Mouse (Mus musculus) cortical plate, adult 2 months (tissue): ENCODE measurements around the gene Gast. TPM values are rescaled to one million over a fixed set of nuclear protein-coding genes. Genes with fewer than 3 reads are reported as not detected.
A peak's percentile ranks its signal among the peaks of the same experiment; 100 is the strongest.
"Not testable (repeated sequence)": the region's sequence is repeated elsewhere in the genome, so short reads cannot be mapped to it uniquely, and the experiment has no call there.

Experiments
- H3K27ac ChIP-seq: fragments of 200-500 bp; 2 replicates; pipeline ENCODE4 v1.5.1; 2012; ENCODE audit warnings: low read length, control low read depth, inconsistent platforms; ENCODE audit not compliant: insufficient read depth
- H3K4me1 ChIP-seq: fragments of 200-500 bp; 2 replicates; pipeline ENCODE4 v1.6.1; 2011; ENCODE audit warnings: low read length; ENCODE audit not compliant: control insufficient read depth, insufficient read depth
- H3K4me3 ChIP-seq: fragments of 200-500 bp; 2 replicates; pipeline ENCODE4 v1.5.1; 2011; ENCODE audit warnings: mild to moderate bottlenecking, low read length, control low read depth; ENCODE audit not compliant: insufficient read depth
- CTCF ChIP-seq: fragments of 200-500 bp; IDR thresholded peaks from 2 replicates; pipeline ENCODE4 v1.5.1; 2011; ENCODE audit warnings: mild to moderate bottlenecking, control low read depth, low read length; ENCODE audit not compliant: insufficient read depth; ENCODE audit errors: extremely low read depth
- POLR2A ChIP-seq: fragments of 200-500 bp; IDR thresholded peaks from 2 replicates; pipeline ENCODE4 v1.6.1; 2011; ENCODE audit warnings: mild to moderate bottlenecking, low read length, control low read depth; ENCODE audit not compliant: insufficient read depth; ENCODE audit errors: extremely low read depth
- polyA plus RNA-seq: library from polyadenylated mRNA; depleted of rRNA; stranded (reverse); fragments of >200 nt; gene quantifications from 2 replicates; pipeline ENCODE4 v1.2.3, GENCODE M21; 2012

The Gast gene
- polyA plus RNA-seq, 1 experiment = 0.33 TPM

- no peak overlapping the region for H3K4me3 ChIP-seq
- no peaks in the 10 kb centered on the region; the same call in 1 of the 2 replicates for H3K4me1 ChIP-seq
- H3K27ac ChIP-seq = no peak overlapping the region
- TF ChIP-seq CTCF (no peak), POLR2A (no peak)
These were observed 23.2 kb downstream of the Gast start for GRCm38 (mm10) chr11:100357408-100357807.

- no peak for TF ChIP-seq CTCF
- TF ChIP-seq POLR2A = no peak
- Histone ChIP-seq H3K4me3 (no peak overlapping the region), H3K27ac (no peak overlapping the region), H3K4me1 (no peaks in the 10 kb centered on the region)
These were observed 26.0 kb downstream of the Gast start for GRCm38 (mm10) chr11:100360175-100360574.

DNA sequence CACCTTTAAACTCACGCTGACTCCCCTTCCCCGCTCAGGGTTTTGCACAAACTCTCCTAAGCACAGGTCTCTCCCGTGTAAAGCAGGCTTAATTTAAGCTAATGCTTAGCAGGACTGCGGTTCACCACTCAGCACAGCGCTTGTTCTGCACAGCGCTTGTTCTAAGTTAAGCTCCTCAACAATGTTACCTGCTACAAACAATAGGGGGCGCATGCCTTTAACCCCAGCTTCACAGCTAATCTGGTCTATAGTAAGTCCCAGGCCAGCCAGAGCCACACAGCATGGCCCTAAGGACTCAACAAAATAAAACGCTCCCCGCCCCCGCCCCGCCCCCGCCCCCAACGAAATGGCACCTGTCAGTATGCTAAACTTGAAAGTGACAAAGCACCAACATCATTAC, 26.9 kb downstream of the Gast start:
- H3K4me1 ChIP-seq, H3K27ac ChIP-seq, H3K4me3 ChIP-seq: not testable (repeated sequence)

GRCm38 (mm10) chr11:100362209-100362978, 28.2 kb downstream of the Gast start:
- no peak for TF ChIP-seq POLR2A
- peak; percentile 96 for TF ChIP-seq CTCF
- Histone ChIP-seq H3K4me1 (no peaks in the 10 kb centered on the region), H3K27ac (no peak overlapping the region), H3K4me3 (no peak overlapping the region)

GRCm38 (mm10) chr11:100362979-100363562, 28.9 kb downstream of the Gast start:
- no peak overlapping the region for H3K4me3 ChIP-seq
- no peak overlapping the region for H3K27ac ChIP-seq
- TF ChIP-seq POLR2A = no peak
- peak; percentile 68 for TF ChIP-seq CTCF
- no peaks in the 10 kb centered on the region for H3K4me1 ChIP-seq

- TF ChIP-seq POLR2A (no peak), CTCF (no peak)
- H3K4me3 ChIP-seq = no peak overlapping the region
- no peak overlapping the region for H3K27ac ChIP-seq
- H3K4me1 ChIP-seq = peaks cover 6% of the 10 kb centered on the region
These were observed 34.9 kb downstream of the Gast start for GRCm38 (mm10) chr11:100369145-100369544.

- H3K4me3 ChIP-seq = no peak overlapping the region
- TF ChIP-seq CTCF (no peak), POLR2A (no peak)
- no peak overlapping the region for H3K27ac ChIP-seq
- H3K4me1 ChIP-seq = peaks cover 6% of the 10 kb centered on the region
These were observed 35.6 kb downstream of the Gast start for GRCm38 (mm10) chr11:100369822-100370221.

DNA sequence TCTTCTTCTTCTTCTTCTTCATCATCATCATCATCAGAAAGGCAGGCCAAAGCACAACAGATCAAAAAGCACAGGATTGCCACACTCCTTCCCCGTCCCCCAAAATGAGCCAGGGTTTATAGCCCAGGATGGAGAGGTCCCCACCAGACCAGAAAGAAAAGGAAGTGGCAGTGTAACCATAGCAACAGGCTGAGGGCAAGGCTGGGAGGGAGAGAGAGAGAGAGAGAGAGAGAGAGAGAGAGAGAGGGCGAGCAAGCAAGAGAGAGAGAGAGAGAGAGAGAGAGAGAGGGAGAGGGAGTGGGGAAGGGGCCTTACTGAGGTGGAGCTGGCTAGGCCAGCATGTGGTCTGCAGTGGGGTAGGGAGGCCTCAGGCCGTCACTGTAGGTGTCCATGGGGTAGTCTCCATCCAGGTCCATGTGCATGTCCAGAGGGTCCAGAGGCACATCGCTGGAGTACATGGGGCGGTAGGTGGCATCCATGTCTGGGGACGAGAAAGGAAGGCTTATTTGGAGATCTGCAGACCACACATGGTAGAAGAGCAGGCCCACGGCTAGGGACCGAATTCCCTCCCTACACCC, 37.9 kb downstream of the Gast start:
- Histone ChIP-seq H3K27ac (no peak overlapping the region), H3K4me1 (peaks cover 6% of the 10 kb centered on the region)
- TF ChIP-seq CTCF = no peak
- TF ChIP-seq POLR2A = no peak

GRCm38 (mm10) chr11:100375127-100375526, 40.9 kb downstream of the Gast start:
- Histone ChIP-seq H3K4me1 (peaks cover 6% of the 10 kb centered on the region), H3K4me3 (no peak overlapping the region), H3K27ac (no peak overlapping the region)
- TF ChIP-seq CTCF (no peak), POLR2A (no peak)

More for the DNA sequence above, 37.9 kb downstream of the Gast start:
- no peak overlapping the region for H3K4me3 ChIP-seq

GRCm38 (mm10) chr11:100376005-100376404, 41.8 kb downstream of the Gast start:
- no peak for TF ChIP-seq POLR2A
- no peak for TF ChIP-seq CTCF
- no peak overlapping the region for H3K27ac ChIP-seq
- peaks cover 6% of the 10 kb centered on the region for H3K4me1 ChIP-seq
- H3K4me3 ChIP-seq = no peak overlapping the region
